Mouse (Mus musculus) ovary, postnatal 10 days (tissue): ENCODE results near the gene Gm37240.

Source experiments
- DNase-seq: peaks from one replicate; pipeline ENCODE4 v3.0.0; 2022; ENCODE audit warnings: low spot score

Gene Gm37240

GRCm38 (mm10) chr3:84701964-84702363 is 1185.4 kb downstream of the Gm37240 start:
- DNase-seq = no peak

GRCm38 (mm10) chr3:84701509-84701908 is 1185.8 kb downstream of the Gm37240 start:
- no peak for DNase-seq

- DNase-seq = no peak
Measured at GRCm38 (mm10) chr3:84696428-84696917, 1190.8 kb downstream of the Gm37240 start.

- no peak for DNase-seq
Measured at GRCm38 (mm10) chr3:84695867-84696361, 1191.4 kb downstream of the Gm37240 start.

- no peak for DNase-seq
Measured at GRCm38 (mm10) chr3:84695418-84695817, 1191.9 kb downstream of the Gm37240 start.

- DNase-seq = no peak
Measured at GRCm38 (mm10) chr3:84693886-84694285, 1193.4 kb downstream of the Gm37240 start.

GRCm38 (mm10) chr3:84692647-84693199 is 1194.6 kb downstream of the Gm37240 start:
- DNase-seq = no peak

- no peak for DNase-seq
Measured at GRCm38 (mm10) chr3:84690091-84690771, 1197.1 kb downstream of the Gm37240 start.

- no peak for DNase-seq
Measured at GRCm38 (mm10) chr3:84689656-84690055, 1197.7 kb downstream of the Gm37240 start.

- no peak for DNase-seq
Measured at GRCm38 (mm10) chr3:84688176-84688575, 1199.1 kb downstream of the Gm37240 start.

- no peak for DNase-seq
Measured at GRCm38 (mm10) chr3:84687488-84687846, 1199.9 kb downstream of the Gm37240 start.

- no peak for DNase-seq
Measured at GRCm38 (mm10) chr3:84686799-84687487, 1200.4 kb downstream of the Gm37240 start.

- no peak for DNase-seq
Measured at GRCm38 (mm10) chr3:84686294-84686672, 1201.0 kb downstream of the Gm37240 start.

- DNase-seq = no peak
Measured at GRCm38 (mm10) chr3:84685662-84686293, 1201.5 kb downstream of the Gm37240 start.

GRCm38 (mm10) chr3:84683788-84684187 is 1203.5 kb downstream of the Gm37240 start:
- no peak for DNase-seq

- DNase-seq = no peak
Measured at GRCm38 (mm10) chr3:84681699-84682098, 1205.6 kb downstream of the Gm37240 start.

GRCm38 (mm10) chr3:84680062-84680461 is 1207.3 kb downstream of the Gm37240 start:
- no peak for DNase-seq

GRCm38 (mm10) chr3:84679542-84679941 is 1207.8 kb downstream of the Gm37240 start:
- DNase-seq = no peak

- DNase-seq = no peak
Measured at GRCm38 (mm10) chr3:84678891-84679290, 1208.4 kb downstream of the Gm37240 start.

GRCm38 (mm10) chr3:84675710-84676109 is 1211.6 kb downstream of the Gm37240 start:
- no peak for DNase-seq

GRCm38 (mm10) chr3:84673552-84673951 is 1213.8 kb downstream of the Gm37240 start:
- DNase-seq = no peak

GRCm38 (mm10) chr3:84672136-84672535 is 1215.2 kb downstream of the Gm37240 start:
- DNase-seq = no peak

GRCm38 (mm10) chr3:84668957-84669356 is 1218.4 kb downstream of the Gm37240 start:
- no peak for DNase-seq
